Mouse (Mus musculus) olfactory bulb, adult 2 months (tissue): ENCODE data around the gene Bahd1.

Experiments
- CTCF ChIP-seq: fragments of 200-500 bp; IDR thresholded peaks from 2 replicates; pipeline ENCODE4 v1.5.1; 2012; ENCODE audit warnings: low read depth, mild to moderate bottlenecking, low read length, moderate library complexity; ENCODE audit not compliant: insufficient read depth
- POLR2A ChIP-seq: fragments of 200-500 bp; IDR thresholded peaks from 2 replicates; pipeline ENCODE4 v1.6.1; 2012; ENCODE audit warnings: mild to moderate bottlenecking, low read depth, low read length, moderate library complexity; ENCODE audit not compliant: insufficient read depth

DNA sequence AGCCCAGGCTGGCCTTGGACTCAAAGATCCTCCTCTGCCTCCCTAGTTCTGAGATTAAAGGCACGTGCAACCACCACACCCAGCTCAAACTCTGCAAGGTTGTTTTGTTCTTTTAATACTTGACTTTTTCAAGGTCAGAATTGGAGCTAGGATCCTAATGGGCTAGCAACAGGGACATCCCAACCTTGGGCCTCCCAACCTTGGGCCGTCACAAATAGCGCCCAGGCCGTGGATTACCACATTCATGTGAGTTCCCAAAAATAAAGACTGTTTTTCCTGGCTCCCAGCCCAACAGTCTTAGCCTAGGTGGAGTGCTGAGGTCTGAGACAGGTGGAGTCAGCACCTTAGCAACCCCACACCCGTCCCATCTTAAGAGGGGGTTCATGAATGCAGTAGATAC is 18.2 kb upstream of the Bahd1 start:
- TF ChIP-seq POLR2A (no peak), CTCF (no peak)
